Mouse (Mus musculus) hindbrain, embryonic 11.5 days (tissue): ENCODE results near the gene Son. TPM values are rescaled to one million over a fixed set of nuclear protein-coding genes. Genes with fewer than 3 reads are reported as not detected.
"Not testable (repeated sequence)": the region's sequence is repeated elsewhere in the genome, so short reads cannot be mapped to it uniquely, and the experiment has no call there.

Experiments
- ATAC-seq: fragments of 200-750 bp; cut with Nextera tagmentation; 2 replicates; pipeline ENCODE4 v1.8.0; 2017; ENCODE audit warnings: mild to moderate bottlenecking, moderate TSS enrichment, moderate library complexity; ENCODE audit not compliant: low FRiP score
- DNase-seq: peaks from one replicate; pipeline ENCODE4 v3.0.0-alpha.2; 2015; ENCODE audit warnings: low spot score
- H3K27ac ChIP-seq: fragments of 300-500 bp; sonication (generic); 2 replicates; pipeline ENCODE4 v1.5.1; 2014; ENCODE audit warnings: mild to moderate bottlenecking, low read depth, low read length
- H3K27me3 ChIP-seq: fragments of 300-500 bp; sonication (generic); 2 replicates; pipeline ENCODE4 v1.6.1; 2014; ENCODE audit warnings: mild to moderate bottlenecking, low read length, moderate library complexity, mixed read lengths; ENCODE audit not compliant: control insufficient read depth, insufficient read depth
- H3K36me3 ChIP-seq: fragments of 300-500 bp; sonication (generic); 2 replicates; pipeline ENCODE4 v1.6.1; 2014; ENCODE audit warnings: mild to moderate bottlenecking, low read length, moderate library complexity, mixed read lengths; ENCODE audit not compliant: control insufficient read depth, insufficient read depth
- H3K4me1 ChIP-seq: fragments of 300-500 bp; sonication (generic); replicated peaks from 2 replicates; pipeline ENCODE4 v1.6.1; 2014; ENCODE audit warnings: low read length, mixed read lengths; ENCODE audit not compliant: control insufficient read depth, insufficient read depth
- H3K4me2 ChIP-seq: fragments of 300-500 bp; sonication (generic); replicated peaks from 2 replicates; pipeline ENCODE4 v1.6.1; 2014; ENCODE audit warnings: mild to moderate bottlenecking, low read depth, low read length
- H3K4me3 ChIP-seq: fragments of 300-500 bp; sonication (generic); 2 replicates; pipeline ENCODE4 v1.5.1; 2014; ENCODE audit warnings: low read depth, low read length
- H3K9ac ChIP-seq: fragments of 300-500 bp; sonication (generic); 2 replicates; pipeline ENCODE4 v1.6.1; 2014; ENCODE audit warnings: low read depth, low read length
- H3K9me3 ChIP-seq: fragments of 300-500 bp; sonication (generic); 2 replicates; pipeline ENCODE4 v1.6.1; 2016; ENCODE audit warnings: low read length; ENCODE audit not compliant: control insufficient read depth
- WGBS: fragments of 180-500 bp; shearing (Covaris S2); extraction: QIAGEN DNeasy Blood & Tissue Kit; methylation state at CpG from one replicate; pipeline ENCODE4 v1.1.7; 2014; 5-methylcytosine and 5-hydroxymethylcytosine counted together
- polyA plus RNA-seq: library from polyadenylated mRNA; unstranded; fragments of >200 nt; fragmentation: Nextera tagmentation; extraction: Ambion mirVana; gene quantifications from 2 replicates; pipeline ENCODE4 v1.2.1, GENCODE M21; 2014

The Son gene
- polyA plus RNA-seq, 1 experiment from 2014 or later: 180 TPM

DNA sequence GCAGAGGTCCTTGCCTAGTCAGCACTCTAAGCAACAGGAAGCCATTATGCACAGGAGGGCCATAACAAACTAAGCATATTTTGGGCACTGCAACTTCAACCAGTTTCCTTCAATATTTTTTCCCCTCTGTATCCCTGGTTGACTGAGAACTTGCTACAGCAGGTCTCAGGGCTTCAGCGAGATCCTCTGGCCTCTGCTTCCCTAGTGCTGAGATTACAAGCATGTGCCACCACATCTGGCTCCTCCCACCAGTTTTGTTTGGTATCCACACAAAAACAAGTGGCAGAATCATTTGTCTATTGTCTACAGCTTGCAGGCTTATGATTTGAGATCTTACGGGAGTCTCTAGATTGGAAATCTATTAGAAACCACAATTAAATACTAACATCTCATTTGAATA lies 2.4 kb upstream of the Son start:
- no peak overlapping the region for H3K27ac ChIP-seq
- DNase-seq (no peak), ATAC-seq (no peak)
- H3K9ac ChIP-seq: no peak overlapping the region
- 93% methylated on average over 2 of the region's 2 CpGs for WGBS
- H3K27me3 ChIP-seq: no peaks in the 10 kb centered on the region
- 0 out of 2 replicates have a peak, but pooled peaks cover 4% of the 10 kb centered on the region for H3K4me1 ChIP-seq
- no peaks in the 10 kb centered on the region for H3K36me3 ChIP-seq
- no peak overlapping the region for H3K4me2 ChIP-seq
- no peaks in the 10 kb centered on the region for H3K9me3 ChIP-seq
- no peak overlapping the region for H3K4me3 ChIP-seq

- not testable (repeated sequence) for H3K9me3 ChIP-seq, H3K9ac ChIP-seq, ATAC-seq, H3K36me3 ChIP-seq, H3K4me1 ChIP-seq, H3K27me3 ChIP-seq, H3K4me3 ChIP-seq, H3K27ac ChIP-seq, DNase-seq, H3K4me2 ChIP-seq
- WGBS: no CpG with 5 or more reads among the region's 2 CpGs
These were observed 1.9 kb upstream of the Son start for GRCm38 (mm10) chr16:91645420-91645819.

DNA sequence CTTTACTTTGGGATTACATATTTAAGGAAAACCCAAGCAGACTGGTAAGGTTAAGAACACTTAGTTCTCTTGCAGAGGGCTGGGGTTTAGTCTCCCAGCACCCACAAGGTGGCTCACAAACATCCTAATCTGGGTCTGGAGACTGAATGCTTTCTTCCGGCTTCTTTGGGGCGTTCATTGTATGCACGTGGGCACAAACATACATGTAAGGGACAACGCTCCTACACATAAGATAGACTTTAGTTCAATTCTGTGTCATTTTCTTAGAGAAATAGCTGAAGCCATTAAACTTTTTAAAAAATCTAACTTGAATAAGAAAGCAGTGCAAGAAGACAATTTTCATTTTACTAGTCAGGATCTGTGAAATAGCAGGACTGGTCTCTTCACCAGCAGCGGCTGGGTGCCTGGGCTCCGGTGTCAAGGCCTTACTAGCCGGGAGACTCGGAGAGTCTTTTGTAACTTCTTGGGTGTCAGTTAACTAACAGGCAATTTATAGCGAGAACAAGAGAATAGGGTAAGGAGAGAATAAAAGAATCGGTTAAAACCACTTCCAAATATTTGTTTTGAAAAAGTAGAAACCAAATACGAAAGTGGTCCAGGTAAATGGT lies 1.2 kb upstream of the Son start:
- Histone ChIP-seq H3K27ac (0 out of 2 replicates have a peak overlapping the region, but pooled peaks have one; percentile 95), H3K9me3 (no peaks in the 10 kb centered on the region), H3K4me1 (0 out of 2 replicates have a peak, but pooled peaks cover 4% of the 10 kb centered on the region), H3K36me3 (no peaks in the 10 kb centered on the region), H3K9ac (peak overlapping the region; percentile 59), H3K27me3 (no peaks in the 10 kb centered on the region), H3K4me2 (peak overlapping the region; percentile 90), H3K4me3 (peak overlapping the region; percentile 84)
- 2% methylated on average over 11 of the region's 11 CpGs for WGBS
- ATAC-seq: no peak
- peak; percentile 23 for DNase-seq

DNA sequence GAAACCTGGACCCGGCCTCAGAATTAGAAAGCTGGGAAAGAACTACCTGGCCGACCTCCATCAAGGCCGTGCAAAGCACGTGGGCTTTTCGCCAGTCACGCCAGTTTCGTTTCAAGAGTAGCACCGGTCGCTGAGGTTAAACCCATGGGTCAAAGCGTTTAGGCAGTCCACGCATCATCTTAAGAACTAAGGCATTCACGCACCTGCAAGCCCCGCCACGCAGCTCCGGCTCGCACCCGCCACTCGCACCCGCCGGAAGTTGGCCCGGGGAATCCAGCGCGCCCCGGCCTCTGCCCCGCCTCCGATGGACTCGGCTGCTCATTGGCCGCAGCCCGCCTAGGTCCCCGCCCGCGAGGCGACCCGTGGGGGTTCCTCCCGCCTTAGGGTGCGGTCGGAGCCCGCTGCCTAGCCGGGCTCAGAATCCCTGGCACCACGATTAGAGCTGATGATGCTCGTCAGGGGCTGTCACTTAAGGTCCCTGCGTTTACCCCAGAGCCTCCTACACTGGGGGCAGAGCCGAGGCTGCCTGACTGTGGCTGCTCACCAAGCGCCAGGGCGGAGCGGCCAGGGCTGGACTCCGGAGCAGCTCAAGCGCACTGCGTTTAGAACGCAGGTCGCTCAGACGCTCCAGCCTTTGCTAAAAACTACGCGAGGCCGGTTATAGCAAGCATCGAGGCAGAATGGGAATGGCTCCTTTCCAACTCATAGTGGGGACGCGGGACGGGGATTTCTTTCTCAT lies 456 bp upstream of the Son start, which contains the start of gene Gart:
Gene Gart (minus strand): TSS at position 272 of the 739 bp plus-strand sequence.
- 0 out of 2 replicates have a peak, but pooled peaks cover 4% of the 10 kb centered on the region for H3K4me1 ChIP-seq
- ATAC-seq: peak; percentile 85
- WGBS: under 1% methylated on average over 54 of the region's 59 CpGs

DNA sequence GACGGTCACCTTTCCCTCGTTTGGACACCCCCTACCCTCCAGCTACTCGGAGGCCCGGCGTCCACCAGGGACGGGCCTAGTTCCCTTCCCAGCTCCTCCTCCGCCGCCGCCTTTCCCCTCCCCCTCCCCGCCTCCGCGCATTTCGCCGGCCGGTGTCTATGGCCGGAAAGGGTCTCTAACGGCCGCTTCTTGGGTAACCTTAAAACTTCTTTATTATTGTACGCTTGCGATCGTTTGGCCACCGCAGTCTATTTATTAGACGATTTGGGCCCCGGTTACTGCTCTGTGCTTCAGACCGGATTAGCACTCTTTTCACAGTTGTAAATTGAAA lies 879 bp downstream of the Son start:
- Histone ChIP-seq H3K4me2 (peak overlapping the region; percentile 50), H3K27me3 (no peaks in the 10 kb centered on the region), H3K36me3 (peaks cover 5% of the 10 kb centered on the region; the same call in 1 of the 2 replicates), H3K27ac (peak overlapping the region; percentile 95), H3K9me3 (no peaks in the 10 kb centered on the region), H3K4me3 (peak overlapping the region; percentile 84), H3K4me1 (0 out of 2 replicates have a peak, but pooled peaks cover 4% of the 10 kb centered on the region), H3K9ac (peak overlapping the region; percentile 88)
- peak; percentile 71 for ATAC-seq
- peak; percentile 84 for DNase-seq
- WGBS: 1% methylated on average over 25 of the region's 25 CpGs

More for the DNA sequence above, 456 bp upstream of the Son start, which contains the start of gene Gart:
- H3K27ac ChIP-seq: peak within 1 kb of the TSS; percentile 95
- H3K9me3 ChIP-seq: no peaks in the 10 kb centered on the region
- peak; percentile 91 for DNase-seq
- H3K36me3 ChIP-seq: no peaks in the 10 kb centered on the region
- H3K4me3 ChIP-seq: peak within 1 kb of the TSS; percentile 84
- H3K9ac ChIP-seq: peak within 1 kb of the TSS; percentile 88
- no peaks in the 10 kb centered on the region for H3K27me3 ChIP-seq
- H3K4me2 ChIP-seq: peak within 1 kb of the TSS; percentile 90

DNA sequence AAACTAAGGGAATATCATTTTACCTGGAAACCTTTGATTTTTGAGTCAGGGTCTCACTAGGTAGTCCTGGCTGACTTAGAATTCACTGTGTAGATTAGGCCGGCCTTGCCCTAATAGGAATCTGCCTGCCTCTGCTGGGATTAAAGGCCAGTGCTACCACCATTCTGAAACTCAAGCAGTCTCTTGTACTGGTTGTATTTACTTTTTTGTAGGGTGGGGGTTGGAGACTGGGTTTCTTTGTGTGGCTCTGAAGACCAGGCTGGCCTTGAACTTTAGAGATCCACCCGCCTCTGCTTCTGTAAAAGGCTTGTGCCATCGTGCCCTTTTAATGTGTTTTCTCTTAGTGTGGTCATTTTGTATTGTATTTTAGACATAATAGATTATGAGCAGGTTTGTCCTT lies 1.9 kb downstream of the Son start:
- H3K9me3 ChIP-seq: no peaks in the 10 kb centered on the region
- ATAC-seq (no peak), DNase-seq (no peak)
- H3K4me2 ChIP-seq: peak overlapping the region; percentile 50
- peak overlapping the region; percentile 84 for H3K4me3 ChIP-seq
- peaks cover 5% of the 10 kb centered on the region; the same call in 1 of the 2 replicates for H3K36me3 ChIP-seq
- no peaks in the 10 kb centered on the region for H3K27me3 ChIP-seq
- 73% methylated on average over 3 of the region's 3 CpGs for WGBS
- 0 out of 2 replicates have a peak overlapping the region, but pooled peaks have one; percentile 24 for H3K9ac ChIP-seq
- H3K4me1 ChIP-seq: 0 out of 2 replicates have a peak, but pooled peaks cover 4% of the 10 kb centered on the region
- no peak overlapping the region for H3K27ac ChIP-seq

DNA sequence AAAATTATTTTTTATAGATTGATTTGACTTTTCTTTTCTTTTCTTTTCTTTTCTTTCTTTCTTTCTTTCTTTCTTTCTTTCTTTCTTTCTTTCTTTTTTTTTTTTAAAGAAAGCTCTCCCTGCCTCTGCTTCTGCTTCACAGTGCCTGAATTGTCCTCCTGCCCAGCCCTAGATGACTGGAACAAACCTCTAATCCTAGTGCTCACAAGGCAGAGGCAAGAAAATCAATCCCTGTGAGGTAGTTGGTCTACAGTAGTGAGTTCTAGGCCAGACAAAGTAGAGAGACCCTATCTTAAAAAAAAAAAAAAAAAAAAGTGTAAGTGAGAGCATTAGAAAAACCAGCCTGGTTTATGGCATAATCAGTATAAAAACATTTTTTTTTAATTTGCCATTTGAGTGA lies 2.5 kb downstream of the Son start:
- ATAC-seq (no peak), DNase-seq (no peak)
- H3K27ac ChIP-seq: no peak overlapping the region
- no peak overlapping the region for H3K4me2 ChIP-seq
- H3K27me3 ChIP-seq: no peaks in the 10 kb centered on the region
- H3K9me3 ChIP-seq: no peaks in the 10 kb centered on the region
- 0 out of 2 replicates have a peak, but pooled peaks cover 4% of the 10 kb centered on the region for H3K4me1 ChIP-seq
- H3K36me3 ChIP-seq: peaks cover 7% of the 10 kb centered on the region
- H3K4me3 ChIP-seq: no peak overlapping the region
- H3K9ac ChIP-seq: no peak overlapping the region

- 94% methylated on average over 3 of the region's 3 CpGs for WGBS
- Histone ChIP-seq H3K27ac (no peak overlapping the region), H3K36me3 (peaks cover 29% of the 10 kb centered on the region), H3K4me3 (no peak overlapping the region), H3K4me1 (0 out of 2 replicates have a peak, but pooled peaks cover 2% of the 10 kb centered on the region), H3K9ac (no peak overlapping the region), H3K4me2 (no peak overlapping the region), H3K9me3 (no peaks in the 10 kb centered on the region), H3K27me3 (no peaks in the 10 kb centered on the region)
- DNase-seq (no peak), ATAC-seq (no peak)
These were observed 4.9 kb downstream of the Son start for GRCm38 (mm10) chr16:91652191-91652590.
